Mouse (Mus musculus): ENCODE results near the gene Obp1a.

Gene Obp1a

DNA sequence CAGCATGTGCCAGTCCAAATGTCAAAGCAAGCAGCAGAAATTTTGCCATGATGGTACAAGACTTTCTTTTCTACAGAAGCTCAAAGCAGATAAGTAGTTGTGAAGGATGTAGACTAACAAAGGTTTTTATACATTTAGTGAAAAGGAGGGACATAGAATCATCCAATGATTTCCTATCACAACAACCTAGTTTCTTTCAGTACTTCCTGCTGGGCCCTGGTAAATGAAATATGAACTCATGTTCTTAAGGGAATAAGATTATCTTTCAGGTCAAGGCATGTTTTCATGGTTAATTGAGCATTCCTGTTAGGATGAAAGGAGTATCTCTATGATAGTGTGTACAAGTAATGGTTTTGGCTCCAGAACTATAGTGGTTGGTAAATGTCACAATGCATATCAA, at the start of gene Obp1a:
Gene Obp1a, minus strand, starts transcription at position 101 of the 400 bp plus-strand sequence.
- DNase-seq = no peak

GRCm38 (mm10) chrX:78125167-78125566, 34.0 kb upstream of the Obp1a start, which contains the start of gene Gm5938:
TSS of gene Gm5938 (plus strand) at chrX:78125467.
- no peak for DNase-seq
